Comparison of ENCODE assay signal across 24 mouse cellular contexts in genomic region chr3:21728019-21728418, GRCm38 (mm10).
DNase-seq lines count a peak whose midpoint lies in the region; ATAC-seq and TF ChIP-seq lines count a peak whose summit lies in the region.
"Had no signal": no experiment of that assay in that cellular context is flagged by ENCODE, and none has a peak within 500 bp of the region (broad histone marks: within the 10 kb centered on the region; RNA-seq: fewer than 3 reads in every experiment).

No protein-coding gene starts in this region.

- no peak overlapping the region for H3K4me2 ChIP-seq in midbrain, embryonic 11.5 days
- no peak overlapping the region for H3K4me2 ChIP-seq in midbrain, postnatal 0 days (ENCODE audit: low read depth, low read length, poor library complexity, severe bottlenecking)
- no peak overlapping the region for H3K4me2 ChIP-seq in hindbrain, embryonic 14.5 days (replicated peaks)
- H3K4me2 ChIP-seq: embryonic facial prominence, embryonic 12.5 days; embryonic facial prominence, embryonic 15.5 days; forebrain, embryonic 12.5 days; forebrain, embryonic 15.5 days; heart, embryonic 11.5 days; hindbrain, embryonic 13.5 days had no signal

- 22% methylated on average over 4 of the region's 4 CpGs for WGBS in midbrain, embryonic 11.5 days
- WGBS in midbrain, postnatal 0 days: 27% methylated on average over 4 of the region's 4 CpGs
- 13% methylated on average over 4 of the region's 4 CpGs for WGBS in hindbrain, embryonic 14.5 days

- no peak for TF ChIP-seq CTCF in midbrain, postnatal 0 days (IDR thresholded peaks at IDR 0.05)
- no peak for TF ChIP-seq CTCF in brain, embryonic 14.5 days (IDR thresholded peaks at IDR 0.05; ENCODE audit: borderline replicate concordance, extremely low read depth, insufficient read depth, insufficient read length)

- ATAC-seq in midbrain, embryonic 11.5 days (ENCODE audit: low FRiP score): peak; percentile 54; the same call in 1 of the 2 replicates
- ATAC-seq in midbrain, postnatal 0 days (ENCODE audit: low FRiP score): no peak
- ATAC-seq in hindbrain, embryonic 14.5 days (ENCODE audit: low FRiP score): no peak
- ATAC-seq: forebrain, embryonic 15.5 days; inflammation-experienced regulatory T-cells, adult 6 months; intestine, embryonic 16.5 days had no signal

- no peaks in the 10 kb centered on the region for H3K4me1 ChIP-seq in midbrain, embryonic 11.5 days (ENCODE audit: control insufficient read depth, insufficient read depth, low read length)
- H3K4me1 ChIP-seq in midbrain, postnatal 0 days (ENCODE audit: insufficient read depth, low read length): no peaks in the 10 kb centered on the region; the same call in 1 of the 2 replicates
- peaks cover 4% of the 10 kb centered on the region; the same call in 1 of the 2 replicates for H3K4me1 ChIP-seq in hindbrain, embryonic 14.5 days (replicated peaks; ENCODE audit: control insufficient read depth, insufficient read depth, low read length)
- H3K4me1 ChIP-seq: embryonic facial prominence, embryonic 12.5 days; forebrain, embryonic 15.5 days had no signal

- H3K36me3 ChIP-seq in midbrain, embryonic 11.5 days (ENCODE audit: control insufficient read depth, insufficient read depth, low read length): no peaks in the 10 kb centered on the region
- H3K36me3 ChIP-seq in midbrain, postnatal 0 days (ENCODE audit: insufficient read depth, low read length): no peaks in the 10 kb centered on the region
- H3K36me3 ChIP-seq in hindbrain, embryonic 14.5 days (replicated peaks; ENCODE audit: control insufficient read depth, insufficient read depth): no peaks in the 10 kb centered on the region
- H3K36me3 ChIP-seq: embryonic facial prominence, embryonic 12.5 days; embryonic facial prominence, embryonic 15.5 days; forebrain, embryonic 12.5 days; forebrain, embryonic 15.5 days; hindbrain, embryonic 13.5 days had no signal

- H3K4me3 ChIP-seq in midbrain, embryonic 11.5 days (ENCODE audit: low read depth, low read length): no peak overlapping the region
- H3K4me3 ChIP-seq in midbrain, postnatal 0 days (ENCODE audit: low read depth, low read length): no peak overlapping the region
- no peak overlapping the region for H3K4me3 ChIP-seq in hindbrain, embryonic 14.5 days (replicated peaks; ENCODE audit: low read length)
- H3K4me3 ChIP-seq: embryonic facial prominence, embryonic 12.5 days; embryonic facial prominence, embryonic 15.5 days; forebrain, embryonic 12.5 days; forebrain, embryonic 15.5 days; gastrocnemius, adult 2 months; hindbrain, embryonic 13.5 days had no signal

- no peak overlapping the region for H3K27ac ChIP-seq in midbrain, embryonic 11.5 days (ENCODE audit: low read depth, low read length)
- no peak overlapping the region for H3K27ac ChIP-seq in midbrain, postnatal 0 days (ENCODE audit: low read depth, low read length)
- no peak overlapping the region for H3K27ac ChIP-seq in hindbrain, embryonic 14.5 days
- H3K27ac ChIP-seq: embryonic facial prominence, embryonic 12.5 days; forebrain, embryonic 12.5 days; forebrain, embryonic 15.5 days; gastrocnemius, adult 2 months; hindbrain, embryonic 13.5 days; hindbrain, postnatal 0 days had no signal

- no peaks in the 10 kb centered on the region for H3K9me3 ChIP-seq in midbrain, embryonic 11.5 days (ENCODE audit: control insufficient read depth, low read length)
- no peaks in the 10 kb centered on the region for H3K9me3 ChIP-seq in midbrain, postnatal 0 days (ENCODE audit: low read length)
- no peaks in the 10 kb centered on the region for H3K9me3 ChIP-seq in hindbrain, embryonic 14.5 days (ENCODE audit: control insufficient read depth, low read length)
- H3K9me3 ChIP-seq: embryonic facial prominence, embryonic 12.5 days; embryonic facial prominence, embryonic 15.5 days; forebrain, embryonic 12.5 days; forebrain, embryonic 15.5 days; hindbrain, embryonic 13.5 days had no signal

- no peak overlapping the region for H3K9ac ChIP-seq in midbrain, embryonic 11.5 days (ENCODE audit: low read length)
- H3K9ac ChIP-seq in midbrain, postnatal 0 days (replicated peaks; ENCODE audit: low read length, poor library complexity, severe bottlenecking): no peak overlapping the region
- H3K9ac ChIP-seq in hindbrain, embryonic 14.5 days: no peak overlapping the region
- H3K9ac ChIP-seq: embryonic facial prominence, embryonic 12.5 days; embryonic facial prominence, embryonic 15.5 days; forebrain, embryonic 12.5 days; forebrain, embryonic 15.5 days; hindbrain, embryonic 13.5 days had no signal

- DNase-seq in cerebellum, adult 9-10 months: peak; percentile 24
- no peak for DNase-seq in cerebellum, postnatal 4 days (ENCODE audit: low spot score in 2 of 2)
- no peak for DNase-seq in midbrain, embryonic 11.5 days (ENCODE audit: low spot score, missing footprints)
- no peak for DNase-seq in midbrain, postnatal 0 days (ENCODE audit: low spot score)
- DNase-seq in Muller cell, postnatal 12 days (ENCODE audit: inconsistent ontology term): peak; percentile 82
- peak; percentile 7 for DNase-seq in brain, embryonic 14.5 days (ENCODE audit: low read depth)
- DNase-seq in hindbrain, embryonic 14.5 days (ENCODE audit: low spot score): no peak
- DNase-seq in lung, adult 18-20 months: no peak
- DNase-seq: adrenal gland, adult 2 months; adrenal gland, postnatal 14 days; cerebellum, adult 11-12 months; cerebellum, adult 8-10 months; gastrocnemius, adult 2 months; gastrocnemius, postnatal 14 days; heart, adult 11 months had no signal

- no peaks in the 10 kb centered on the region for H3K27me3 ChIP-seq in midbrain, embryonic 11.5 days (ENCODE audit: control insufficient read depth, insufficient read depth, low read length)
- H3K27me3 ChIP-seq in midbrain, postnatal 0 days (ENCODE audit: insufficient read depth, low read length): no peaks in the 10 kb centered on the region
- no peaks in the 10 kb centered on the region for H3K27me3 ChIP-seq in hindbrain, embryonic 14.5 days (ENCODE audit: control insufficient read depth, insufficient read depth, low read length)
- H3K27me3 ChIP-seq: embryonic facial prominence, embryonic 12.5 days; embryonic facial prominence, embryonic 15.5 days; forebrain, embryonic 12.5 days; forebrain, embryonic 15.5 days; hindbrain, embryonic 13.5 days had no signal

- TF ChIP-seq POLR2A in brain, embryonic 14.5 days (IDR thresholded peaks at IDR 0.05; ENCODE audit: borderline replicate concordance, extremely low read depth, insufficient read depth, insufficient read length, poor library complexity, severe bottlenecking): no peak

Comparison
In these comparisons a context has a peak if more than half of its experiments do, and no peak if none do; other contexts are left out.
1. DNase-seq: peak in cerebellum, adult 9-10 months (single experiment), Muller cell, postnatal 12 days (single experiment) and brain, embryonic 14.5 days (single experiment); none in cerebellum, postnatal 4 days (0 of 2), midbrain, embryonic 11.5 days (single experiment), midbrain, postnatal 0 days (single experiment), hindbrain, embryonic 14.5 days (single experiment) and lung, adult 18-20 months (0 of 2).